Mouse (Mus musculus) neural tube, embryonic 13.5 days (tissue): ENCODE measurements at regions not wholly inside any gene's neighbourhood (a gene's known extent, or its start where the extent isn't known, plus 50 kb on each side); places are given as distances from the start of the nearest gene placed in this dataset.

Source experiments
- ATAC-seq: fragments of 200-750 bp; cut with Nextera tagmentation; 2 replicates; pipeline ENCODE4 v1.8.0; 2017; ENCODE audit warnings: low read depth, mild to moderate bottlenecking, moderate TSS enrichment, moderate library complexity
- H3K27ac ChIP-seq: fragments of 300-500 bp; sonication (generic); replicated peaks from 2 replicates; pipeline ENCODE4 v1.5.1; 2015; ENCODE audit warnings: moderate library complexity, mild to moderate bottlenecking, inconsistent platforms
- H3K27me3 ChIP-seq: fragments of 300-500 bp; sonication (generic); 2 replicates; pipeline ENCODE4 v1.6.1; 2015; ENCODE audit warnings: mild to moderate bottlenecking, inconsistent platforms
- H3K36me3 ChIP-seq: fragments of 300-500 bp; sonication (generic); 2 replicates; pipeline ENCODE4 v1.6.1; 2015; ENCODE audit warnings: mild to moderate bottlenecking, inconsistent platforms
- H3K4me1 ChIP-seq: fragments of 300-500 bp; sonication (generic); replicated peaks from 2 replicates; pipeline ENCODE4 v1.6.1; 2015; ENCODE audit warnings: inconsistent platforms
- H3K4me2 ChIP-seq: fragments of 300-500 bp; sonication (generic); 2 replicates; pipeline ENCODE4 v1.6.1; 2015; ENCODE audit warnings: inconsistent platforms, mild to moderate bottlenecking, moderate library complexity
- H3K4me3 ChIP-seq: fragments of 300-500 bp; sonication (generic); 2 replicates; pipeline ENCODE4 v1.5.1; 2015; ENCODE audit warnings: mild to moderate bottlenecking, inconsistent platforms
- H3K9ac ChIP-seq: fragments of 300-500 bp; sonication (generic); 2 replicates; pipeline ENCODE4 v1.6.1; 2015; ENCODE audit warnings: moderate library complexity, mild to moderate bottlenecking, inconsistent platforms
- H3K9me3 ChIP-seq: fragments of 300-500 bp; sonication (generic); 2 replicates; pipeline ENCODE4 v1.6.1; 2016; ENCODE audit warnings: inconsistent platforms
- WGBS: fragments of 180-500 bp; shearing (Covaris S2); methylation state at CpG from one replicate; pipeline ENCODE4 v1.1.7; 2015; 5-methylcytosine and 5-hydroxymethylcytosine counted together

DNA sequence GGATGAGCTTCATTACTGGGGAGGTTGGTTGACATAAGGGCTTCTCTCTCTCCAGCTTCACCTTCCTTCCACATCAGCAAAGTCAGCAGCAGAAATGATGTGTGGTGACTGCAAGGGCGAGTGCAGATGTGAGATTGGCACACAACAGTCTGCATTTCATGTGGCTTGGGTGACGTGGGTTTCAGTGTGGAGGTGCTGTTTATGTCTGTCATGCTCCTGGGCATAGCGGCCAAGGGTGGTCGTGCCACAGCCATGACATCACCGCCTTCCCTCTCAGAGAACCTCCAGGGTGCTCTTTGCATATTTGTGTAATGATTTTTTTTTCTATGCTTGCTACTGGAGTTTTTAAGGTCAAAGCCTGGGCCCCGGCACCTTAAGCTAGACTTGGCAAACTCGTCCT lies 64.0 kb downstream of the Pthlh start:
- no peak overlapping the region for H3K27ac ChIP-seq
- no peak overlapping the region for H3K9ac ChIP-seq
- H3K36me3 ChIP-seq = no peaks in the 10 kb centered on the region
- no peak overlapping the region for H3K4me2 ChIP-seq
- no peaks in the 10 kb centered on the region for H3K27me3 ChIP-seq
- no peaks in the 10 kb centered on the region for H3K9me3 ChIP-seq
- H3K4me3 ChIP-seq = no peak overlapping the region
- no peak for ATAC-seq
- no peaks in the 10 kb centered on the region for H3K4me1 ChIP-seq
- 80% methylated on average over 7 of the region's 7 CpGs for WGBS

DNA sequence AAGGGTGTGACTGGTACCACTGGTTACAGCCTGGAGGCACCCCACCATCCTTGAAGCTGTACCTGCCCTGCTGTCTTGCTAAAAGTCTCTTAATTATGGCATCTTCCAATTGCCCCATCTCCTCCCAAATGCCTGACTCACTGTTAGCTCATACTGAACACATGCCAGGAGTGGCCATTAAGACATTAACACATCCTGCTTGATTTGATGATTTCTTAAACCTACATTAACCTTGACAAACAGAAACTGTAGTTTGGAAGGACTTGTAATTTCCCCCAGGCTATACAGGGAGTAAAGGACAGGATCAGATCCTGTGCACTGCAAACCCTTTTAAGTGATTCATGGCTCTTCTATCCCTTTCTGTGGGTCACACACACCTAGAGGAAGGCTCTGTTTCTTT lies 64.6 kb downstream of the Pthlh start:
- no peak for ATAC-seq
- Histone ChIP-seq H3K9ac (no peak overlapping the region), H3K9me3 (no peaks in the 10 kb centered on the region), H3K27ac (no peak overlapping the region), H3K4me2 (no peak overlapping the region), H3K4me1 (no peaks in the 10 kb centered on the region), H3K36me3 (no peaks in the 10 kb centered on the region), H3K4me3 (no peak overlapping the region), H3K27me3 (no peaks in the 10 kb centered on the region)

DNA sequence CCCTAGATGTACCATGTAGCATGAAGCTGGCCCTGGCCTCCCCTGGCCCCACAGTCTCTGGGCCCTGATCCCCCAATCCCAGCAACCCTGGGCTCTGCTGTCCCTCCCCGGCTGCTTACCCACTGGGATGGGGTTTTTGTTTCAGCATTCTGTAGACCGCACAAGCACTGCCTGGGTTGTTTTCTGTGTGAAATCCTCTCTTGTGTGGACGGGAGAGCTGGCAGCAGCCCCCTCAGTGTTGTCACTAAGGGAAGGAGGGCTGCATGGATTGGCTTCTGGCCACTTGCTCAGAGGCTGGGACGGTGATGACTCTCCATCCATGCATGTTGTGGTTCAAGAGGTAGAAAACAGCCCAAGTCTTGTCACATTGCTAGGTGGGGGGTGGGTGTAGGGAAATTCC lies 67.6 kb downstream of the Pthlh start:
- WGBS = 73% methylated on average over 4 of the region's 4 CpGs
- Histone ChIP-seq H3K27me3 (no peaks in the 10 kb centered on the region), H3K9me3 (no peaks in the 10 kb centered on the region), H3K27ac (no peak overlapping the region), H3K9ac (no peak overlapping the region), H3K36me3 (no peaks in the 10 kb centered on the region), H3K4me3 (no peak overlapping the region), H3K4me2 (no peak overlapping the region), H3K4me1 (no peaks in the 10 kb centered on the region)
- no peak for ATAC-seq

DNA sequence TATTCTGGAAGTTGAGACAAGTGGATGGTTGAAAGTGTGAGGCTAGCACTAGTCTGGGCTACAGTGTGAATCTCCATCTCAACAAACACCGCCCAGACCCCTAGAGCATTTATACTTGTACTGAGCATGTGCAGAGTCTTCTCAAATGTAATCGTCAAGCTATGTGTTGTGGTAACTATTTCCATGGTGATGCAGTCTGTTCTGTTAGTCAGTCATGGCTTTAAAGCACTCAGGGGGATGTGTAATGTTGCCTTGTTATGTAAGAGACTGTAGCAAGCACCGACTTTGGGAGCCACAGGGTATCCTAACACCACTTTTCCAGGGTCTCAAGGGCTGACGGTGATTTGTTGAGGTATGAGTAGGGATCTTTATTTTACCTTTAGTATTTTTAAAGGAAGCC lies 68.7 kb downstream of the Pthlh start:
- no peak for ATAC-seq
- 78% methylated on average over 4 of the region's 4 CpGs for WGBS
- Histone ChIP-seq H3K27ac (no peak overlapping the region), H3K27me3 (no peaks in the 10 kb centered on the region), H3K4me1 (no peaks in the 10 kb centered on the region), H3K9ac (no peak overlapping the region), H3K4me2 (no peak overlapping the region), H3K4me3 (no peak overlapping the region), H3K36me3 (no peaks in the 10 kb centered on the region), H3K9me3 (no peaks in the 10 kb centered on the region)

DNA sequence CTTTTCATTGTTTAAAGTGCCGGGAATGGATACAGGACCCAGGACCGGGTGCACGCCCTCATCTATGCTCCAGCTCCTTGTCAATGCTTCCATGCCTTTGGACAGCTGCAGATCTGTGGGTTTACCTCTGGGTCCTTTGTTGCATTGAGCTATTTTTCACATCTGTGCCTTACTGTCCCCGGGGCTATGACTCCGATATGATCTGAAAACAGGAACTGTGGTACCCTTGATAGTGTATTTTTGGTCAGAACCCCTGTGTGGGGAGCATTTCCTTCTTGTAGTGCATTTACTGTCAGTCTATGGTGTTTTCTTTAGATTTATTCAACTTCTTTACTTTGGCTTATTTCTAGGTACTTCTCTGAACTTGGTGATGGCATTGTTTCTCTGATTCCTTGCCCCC lies 76.3 kb downstream of the Pthlh start:
- Histone ChIP-seq H3K27ac (0 out of 2 replicates have a peak overlapping the region, but pooled peaks have one; percentile 28), H3K4me2 (no peak overlapping the region), H3K27me3 (no peaks in the 10 kb centered on the region), H3K9me3 (no peaks in the 10 kb centered on the region), H3K4me3 (no peak overlapping the region), H3K9ac (no peak overlapping the region), H3K4me1 (peaks cover 8% of the 10 kb centered on the region; the same call in 1 of the 2 replicates), H3K36me3 (no peaks in the 10 kb centered on the region)
- 52% methylated on average over 5 of the region's 5 CpGs for WGBS
- no peak for ATAC-seq

DNA sequence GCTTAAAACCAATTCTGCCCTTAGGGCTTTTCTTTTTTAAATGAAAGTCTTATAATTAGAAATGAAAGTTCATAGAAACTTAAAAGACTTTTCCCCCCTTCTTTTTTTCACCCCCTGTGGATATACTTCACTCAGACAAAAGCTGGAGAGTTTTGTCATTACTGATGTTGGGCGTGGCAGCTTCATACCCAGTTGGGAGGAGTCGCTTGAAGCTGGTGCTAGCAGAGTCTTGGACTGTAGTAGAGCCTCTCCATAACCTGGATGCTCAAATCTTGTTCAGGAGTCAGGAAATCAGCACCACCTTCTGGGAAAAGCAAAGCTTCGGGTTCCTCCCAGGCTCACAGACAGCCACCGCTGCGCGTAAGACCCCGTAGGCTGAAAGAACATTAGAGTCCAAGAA lies 85.7 kb downstream of the Pthlh start:
- Histone ChIP-seq H3K9ac (no peak overlapping the region), H3K27ac (no peak overlapping the region), H3K36me3 (no peaks in the 10 kb centered on the region), H3K9me3 (no peaks in the 10 kb centered on the region), H3K4me3 (no peak overlapping the region), H3K4me1 (no peaks in the 10 kb centered on the region), H3K4me2 (no peak overlapping the region), H3K27me3 (no peaks in the 10 kb centered on the region)
- WGBS = 83% methylated on average over 7 of the region's 7 CpGs
- no peak for ATAC-seq

DNA sequence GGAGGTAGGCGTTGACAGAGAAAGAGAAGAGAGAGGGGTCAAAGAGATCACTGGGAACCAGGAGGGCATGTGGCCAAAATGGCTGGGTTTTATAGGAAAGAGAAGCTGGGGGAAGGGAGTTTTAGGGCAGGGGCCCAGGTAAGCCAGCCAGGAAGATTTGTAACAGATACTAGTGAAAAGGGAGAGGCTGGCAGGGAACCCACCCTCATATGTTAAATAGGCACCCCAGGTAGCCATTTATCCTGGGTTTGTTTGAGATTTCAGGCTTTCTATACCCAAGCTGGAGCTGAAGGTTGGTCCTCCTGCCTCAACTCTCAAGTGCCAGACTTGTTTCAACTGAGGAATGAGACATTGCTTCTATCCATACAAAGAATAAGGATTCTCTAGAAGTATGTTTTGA lies 85.0 kb downstream of the Klhl42 start:
- Histone ChIP-seq H3K4me3 (no peak overlapping the region), H3K4me1 (no peaks in the 10 kb centered on the region), H3K27ac (no peak overlapping the region), H3K9ac (no peak overlapping the region), H3K4me2 (no peak overlapping the region), H3K9me3 (no peaks in the 10 kb centered on the region), H3K27me3 (no peaks in the 10 kb centered on the region), H3K36me3 (no peaks in the 10 kb centered on the region)
- no peak for ATAC-seq
- 76% methylated on average over 1 of the region's 1 CpGs for WGBS
